Mouse (Mus musculus): ENCODE measurements around the gene Ccdc34.
"Not testable (repeated sequence)": the region's sequence is repeated elsewhere in the genome, so short reads cannot be mapped to it uniquely, and the experiment has no call there.

Ccdc34 gene

DNA sequence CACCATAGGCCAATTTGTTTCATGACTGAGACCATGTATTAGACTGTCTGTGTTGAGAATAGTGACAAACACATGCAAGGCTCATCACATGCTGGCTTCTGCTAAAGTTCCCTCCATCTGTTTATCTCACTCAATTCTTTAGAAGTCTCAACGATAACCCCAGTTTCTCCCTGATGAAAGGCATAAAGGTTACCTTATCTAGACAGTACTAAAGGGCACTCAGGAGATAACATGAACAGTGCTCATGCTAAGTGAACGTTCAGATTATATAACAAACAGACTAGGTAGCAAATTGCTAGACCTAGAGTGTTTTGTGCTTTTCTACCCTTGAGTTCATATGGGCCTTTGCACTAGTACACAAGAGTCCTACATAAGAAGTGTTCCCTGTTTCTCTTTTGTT is 59.6 kb downstream of the Ccdc34 start:
- no peak for DNase-seq (ENCODE audit: low read depth, low spot score)

DNA sequence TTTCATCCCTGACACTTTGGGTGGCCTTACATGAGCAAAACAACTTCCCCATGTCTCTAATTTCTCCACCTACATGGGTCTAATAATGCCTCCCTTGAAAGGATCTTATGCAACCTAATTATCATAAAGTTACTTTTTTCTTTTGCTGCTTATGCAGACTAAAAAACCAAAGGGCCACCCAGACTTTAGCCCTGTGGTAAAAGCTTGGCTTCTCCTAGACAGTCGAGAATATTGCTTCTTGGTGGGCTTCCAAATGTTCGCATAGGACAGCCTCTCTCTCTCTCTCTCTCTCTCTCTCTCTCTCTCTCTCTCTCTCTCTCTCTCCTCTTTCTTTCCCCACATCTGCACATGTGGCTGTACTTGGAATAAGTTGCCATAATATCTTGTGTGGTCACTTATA is 60.0 kb downstream of the Ccdc34 start:
- no peak for DNase-seq (ENCODE audit: low read depth, low spot score)

DNA sequence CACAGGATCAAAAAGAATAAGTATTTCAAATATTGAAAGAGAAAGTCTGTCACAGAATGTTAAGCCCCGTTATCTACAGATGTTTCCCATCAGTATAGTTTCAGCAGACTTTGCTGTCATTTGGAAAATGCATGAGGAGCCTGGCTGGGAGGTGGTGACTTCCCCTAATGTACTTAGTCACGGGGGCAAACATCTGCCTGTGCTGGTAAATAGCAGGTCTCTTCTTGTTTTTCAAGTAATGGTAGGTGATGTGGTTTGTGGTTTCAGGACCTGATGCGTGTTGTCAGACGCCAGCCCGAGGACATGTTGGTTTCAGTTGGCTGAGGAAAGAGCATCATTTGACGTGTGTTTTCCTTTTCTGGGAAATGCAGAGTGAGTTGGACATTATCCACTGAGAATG is 62.9 kb downstream of the Ccdc34 start:
- DNase-seq (ENCODE audit: low read depth, low spot score), result no peak

DNA sequence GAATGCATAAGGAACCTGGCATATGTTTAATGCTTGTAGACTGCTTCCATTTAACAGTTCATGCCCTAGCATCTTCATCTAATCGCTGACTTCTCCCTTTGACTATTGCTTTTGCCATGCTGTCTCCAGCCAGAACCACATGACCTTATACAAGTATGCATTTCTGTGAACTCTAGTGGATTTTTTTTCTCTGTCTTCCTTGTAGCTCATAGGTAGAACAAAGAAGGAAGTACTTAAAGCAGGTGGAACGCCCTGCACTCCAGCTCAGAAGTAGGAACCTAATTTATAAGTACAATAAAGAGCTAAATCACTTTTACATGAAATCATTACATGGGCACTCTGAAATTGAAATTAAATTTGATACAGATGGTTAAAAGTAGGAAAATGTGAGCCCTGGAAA is 65.4 kb downstream of the Ccdc34 start:
- no peak for DNase-seq (ENCODE audit: low read depth, low spot score)

DNA sequence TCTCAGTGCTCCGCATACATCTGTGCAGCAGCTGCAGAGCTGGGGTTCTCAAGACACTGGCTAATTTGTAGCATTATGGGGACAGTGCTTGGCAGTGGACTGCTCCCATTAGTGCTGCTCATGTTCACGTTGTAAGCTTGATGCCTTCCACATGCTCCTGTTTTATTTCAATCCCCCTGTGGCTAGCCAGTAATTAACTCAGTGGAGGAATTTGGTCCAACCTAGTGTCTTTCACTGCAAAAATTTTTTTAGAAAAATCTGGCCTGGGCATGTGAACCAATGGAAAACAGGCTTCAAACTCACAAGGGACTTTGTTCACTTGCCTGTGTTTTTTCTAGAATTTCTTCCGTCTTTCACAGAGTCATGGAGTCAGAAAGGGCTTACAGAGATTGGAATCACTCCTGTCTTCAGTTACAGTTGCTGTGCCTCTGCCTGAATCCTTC is 68.1 kb downstream of the Ccdc34 start:
- DNase-seq (ENCODE audit: low read depth, low spot score), result no peak

DNA sequence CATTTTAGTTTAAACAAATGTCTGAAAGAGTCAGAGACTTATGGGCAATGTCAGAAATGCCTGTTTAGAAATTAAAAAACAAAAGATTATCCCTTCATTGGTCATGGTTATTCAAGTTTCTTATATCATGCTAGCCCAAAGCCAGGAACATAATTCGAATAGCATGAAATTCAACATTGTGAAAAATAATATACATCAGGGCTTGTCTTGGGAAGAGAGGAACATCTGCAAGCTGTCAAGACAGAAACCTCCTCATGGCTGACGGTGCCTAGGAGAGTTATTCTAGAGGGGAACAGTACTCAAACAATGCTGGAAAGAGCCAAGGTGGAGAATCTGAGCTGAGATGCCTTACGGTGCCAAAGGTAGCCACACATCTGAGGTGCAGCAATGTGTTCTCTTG is 96.5 kb downstream of the Ccdc34 start:
- no peak for DNase-seq (ENCODE audit: low read depth, low spot score)

DNA sequence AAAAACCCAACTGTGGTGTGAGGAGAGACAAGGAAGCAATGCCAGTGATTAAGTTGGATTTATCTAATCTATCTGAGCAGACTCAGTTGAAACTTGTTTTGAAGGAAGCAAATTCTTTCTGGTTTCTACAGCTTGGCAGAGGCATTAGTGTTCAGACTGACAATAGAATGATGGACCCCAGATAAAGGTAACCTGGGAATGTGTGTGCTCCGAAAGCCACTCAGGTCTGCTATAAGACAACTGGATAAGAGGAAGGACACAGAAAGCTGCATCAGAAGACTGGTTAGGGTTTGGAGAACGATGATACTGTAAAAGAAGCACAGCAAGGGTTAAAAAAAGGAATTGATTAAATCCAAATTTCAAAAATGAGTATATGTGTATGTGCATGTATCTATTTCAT is 111.8 kb downstream of the Ccdc34 start:
- DNase-seq (ENCODE audit: low read depth, low spot score), result no peak

DNA sequence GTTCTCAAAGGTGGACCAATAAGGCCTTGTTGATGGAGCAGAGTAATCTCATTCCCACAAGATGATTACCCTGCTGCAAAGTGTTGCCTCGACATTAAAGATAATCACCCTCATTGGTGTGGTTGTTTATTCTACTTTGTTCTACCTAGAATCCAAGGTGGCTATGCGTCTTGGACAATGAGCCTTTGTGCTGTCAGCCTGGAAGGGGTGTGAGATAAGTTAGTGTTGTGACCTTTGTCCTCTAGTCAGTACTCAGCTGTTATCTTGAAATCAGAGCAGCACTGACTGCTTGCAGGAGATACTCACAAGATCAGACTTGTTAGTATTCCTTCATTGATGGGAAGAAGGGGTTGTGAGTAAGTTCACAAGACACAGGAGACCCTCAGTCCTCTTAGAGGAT is 114.0 kb downstream of the Ccdc34 start:
- DNase-seq (ENCODE audit: low read depth, low spot score), result no peak

DNA sequence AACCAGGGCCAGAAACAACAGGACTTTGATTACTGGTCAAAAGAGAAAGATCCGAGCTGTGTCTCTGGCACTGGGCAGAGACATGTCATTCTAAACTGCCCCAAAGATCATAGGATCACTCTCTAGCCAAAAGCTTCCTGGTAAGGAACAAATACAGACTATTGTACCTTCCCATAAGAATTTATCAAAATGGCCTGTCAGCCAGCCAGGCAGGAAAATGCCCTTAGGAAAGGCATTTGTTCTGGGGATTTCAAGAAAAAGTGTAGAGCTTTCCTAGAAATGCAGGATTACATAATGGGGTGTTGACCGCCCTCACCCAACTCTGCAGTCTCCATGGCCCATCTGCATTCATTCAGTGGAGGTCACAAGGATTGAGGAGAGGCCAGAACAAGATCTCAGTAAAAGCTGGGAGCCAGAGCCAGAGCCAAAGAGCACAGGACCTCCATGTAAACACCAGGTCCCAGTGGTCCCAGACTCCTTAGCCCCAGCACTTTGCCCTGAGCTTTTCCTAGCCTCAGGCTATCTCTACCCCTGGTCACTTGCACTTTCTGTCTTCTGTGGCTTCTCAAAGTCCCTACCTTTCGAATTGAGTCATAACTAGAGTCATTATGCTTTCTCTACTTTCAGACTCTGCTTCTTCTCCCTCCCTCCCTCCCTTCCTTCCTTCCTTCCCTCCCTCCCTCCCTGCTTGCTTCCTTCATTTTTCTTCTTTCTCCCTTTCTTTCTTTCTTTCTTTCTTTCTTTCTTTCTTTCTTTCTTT is 115.9 kb downstream of the Ccdc34 start:
- DNase-seq (ENCODE audit: low read depth, low spot score), result no peak

DNA sequence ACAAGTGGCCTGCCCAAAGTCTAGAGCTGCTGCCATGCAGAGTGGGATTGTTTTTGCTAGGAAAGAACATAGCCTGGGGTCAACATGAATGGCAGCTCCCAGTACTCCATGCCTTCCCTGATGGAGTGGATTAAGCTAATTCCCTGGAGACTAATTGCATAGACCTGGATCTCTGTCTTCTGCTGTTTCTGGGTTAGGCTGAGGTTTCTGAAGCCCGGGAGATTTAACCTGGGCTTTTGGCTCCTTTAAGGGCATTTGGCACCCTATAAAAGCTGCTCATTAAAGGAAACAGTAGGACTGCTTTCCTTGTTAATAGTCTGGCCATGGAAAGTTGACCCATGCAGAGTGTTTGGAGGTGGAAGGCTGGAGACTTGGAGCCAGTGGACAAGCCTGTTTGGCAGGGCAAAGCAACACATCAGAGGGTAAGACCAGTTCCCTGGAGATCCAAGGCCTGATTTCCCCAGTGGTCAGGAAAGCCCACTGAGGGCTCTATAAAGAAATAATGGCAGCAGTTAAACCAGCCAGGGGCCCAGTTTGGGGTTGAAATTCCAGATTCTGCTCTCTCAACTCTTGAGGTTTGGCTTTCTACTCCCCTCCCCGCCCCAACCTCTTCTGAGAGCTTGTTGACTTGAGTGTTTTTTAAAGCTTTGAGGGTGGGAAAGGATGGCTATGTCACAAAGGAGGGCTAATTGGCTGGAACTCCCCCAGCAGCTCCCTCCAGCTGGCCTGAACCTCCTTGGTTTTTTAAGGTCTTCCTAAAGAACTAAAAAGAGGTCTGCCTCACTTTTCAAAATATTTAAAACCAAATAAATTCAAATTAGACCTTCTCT is 117.4 kb downstream of the Ccdc34 start:
- DNase-seq (ENCODE audit: low read depth, low spot score), result no peak

DNA sequence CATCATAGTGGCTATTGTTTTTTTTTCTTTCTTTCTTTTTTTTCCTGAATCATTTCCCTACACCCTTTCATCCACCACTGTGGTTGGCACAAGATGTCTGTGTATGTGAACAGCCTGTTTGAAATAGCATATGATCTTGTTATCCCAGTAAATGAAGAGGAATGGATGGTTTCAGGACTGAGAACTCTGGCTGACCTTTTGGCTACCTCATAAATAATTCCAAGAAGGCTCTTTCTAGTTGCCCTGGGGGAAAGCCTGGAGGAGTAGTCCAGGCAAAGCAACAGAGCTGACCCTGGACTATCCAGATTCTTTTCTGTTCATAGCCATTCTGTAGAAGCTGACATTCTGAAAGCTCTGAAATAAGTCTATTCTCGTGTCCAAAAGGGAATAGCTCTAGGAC is 119.7 kb downstream of the Ccdc34 start:
- no peak for DNase-seq (ENCODE audit: low read depth, low spot score)

DNA sequence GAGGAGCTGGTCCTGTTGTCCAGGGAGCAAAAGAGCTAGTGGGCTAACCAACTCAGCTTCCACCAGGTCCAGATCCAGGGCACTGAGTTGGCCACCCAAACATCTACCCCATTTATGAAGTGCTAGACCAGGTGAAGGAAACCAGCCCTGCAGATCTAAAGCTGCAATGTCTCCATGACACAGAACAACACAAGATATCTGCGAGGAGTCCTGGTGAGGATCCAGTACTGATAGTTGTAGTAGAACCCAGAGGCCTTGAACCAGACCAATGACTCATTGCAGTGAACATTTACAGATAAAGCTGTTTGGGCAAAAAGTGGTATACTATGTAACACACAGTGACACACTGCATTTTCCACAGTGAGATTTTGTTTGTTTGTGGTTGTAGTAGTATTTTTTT is 120.5 kb downstream of the Ccdc34 start:
- DNase-seq (ENCODE audit: low read depth, low spot score), result no peak

DNA sequence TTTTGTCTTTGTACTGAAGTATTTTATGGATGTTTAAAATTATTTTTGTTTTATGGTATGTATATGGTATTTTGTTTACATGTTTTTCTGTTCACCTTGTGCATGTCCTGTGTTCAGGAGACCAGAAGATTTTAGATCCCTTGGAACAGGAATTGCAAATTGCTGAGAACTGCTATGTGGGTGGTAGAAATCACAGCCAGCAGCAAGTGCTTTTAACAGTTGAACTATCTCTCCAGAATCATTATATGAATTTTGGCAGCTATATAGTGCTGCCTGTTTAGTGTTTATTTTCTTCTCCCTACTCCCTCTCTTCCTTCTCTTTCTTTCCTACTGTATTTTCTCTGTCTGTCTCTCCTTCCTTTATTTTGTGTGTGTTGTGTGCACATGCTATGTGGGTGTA is 130.4 kb downstream of the Ccdc34 start:
- DNase-seq (ENCODE audit: low read depth, low spot score), result not testable (repeated sequence)

DNA sequence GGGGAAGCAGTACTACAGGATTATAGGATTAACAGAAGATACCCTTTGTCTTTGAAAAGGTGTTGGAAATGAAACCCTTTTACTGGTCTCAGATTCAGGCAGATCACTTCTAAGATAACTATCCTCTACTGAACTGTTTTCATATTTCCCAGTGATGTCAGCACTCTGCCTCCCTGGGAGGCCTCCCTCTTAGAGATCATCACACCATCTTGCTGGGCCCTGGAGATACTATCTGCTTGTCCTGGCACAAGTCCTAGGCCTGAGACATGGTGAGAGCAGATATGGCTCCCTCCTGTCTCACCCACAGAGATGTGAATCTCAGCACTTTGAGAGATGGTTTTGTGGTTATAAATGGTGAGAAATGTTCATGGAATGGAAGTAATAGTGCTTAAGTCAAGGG is 131.6 kb downstream of the Ccdc34 start:
- DNase-seq (ENCODE audit: low read depth, low spot score), result no peak

DNA sequence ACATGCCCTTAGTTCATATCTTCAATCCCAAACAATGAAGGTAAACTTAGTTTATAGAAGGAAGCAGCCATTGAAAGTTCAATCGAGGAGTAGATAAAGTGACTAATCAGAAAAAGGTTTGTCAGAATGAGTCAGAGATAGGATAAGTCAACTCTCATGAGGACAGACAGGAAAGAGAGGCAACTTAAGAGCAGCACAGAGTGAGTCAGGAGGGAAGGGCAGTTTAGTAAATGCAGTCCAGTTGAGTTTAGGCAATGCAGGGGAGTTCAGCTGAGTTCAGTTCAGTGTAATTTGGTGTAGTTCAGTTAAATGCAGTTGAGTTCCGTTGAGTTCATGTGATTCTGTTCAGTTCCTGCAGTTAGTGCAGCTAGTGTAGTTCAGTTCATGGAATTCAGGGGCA is 138.7 kb downstream of the Ccdc34 start:
- no peak for DNase-seq (ENCODE audit: low read depth, low spot score)

DNA sequence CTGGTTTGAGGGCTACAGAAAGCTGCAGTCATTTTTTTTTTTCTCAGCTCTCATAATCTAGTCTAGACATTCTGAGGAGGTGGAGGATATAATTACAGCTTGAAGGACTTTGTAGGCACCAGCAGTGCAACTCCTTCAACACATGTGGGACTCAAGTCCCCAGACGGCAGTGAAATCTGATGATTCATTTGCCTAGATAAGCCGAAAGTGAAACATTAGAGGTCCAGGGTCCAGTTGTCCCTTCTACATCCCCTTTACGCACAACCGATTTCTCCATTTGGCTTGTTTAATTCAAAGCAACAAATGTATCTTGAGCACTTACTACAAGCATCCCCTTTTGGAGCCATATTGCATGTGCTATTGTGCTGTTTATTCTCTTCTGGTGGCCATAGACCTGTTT is 147.4 kb downstream of the Ccdc34 start:
- DNase-seq (ENCODE audit: low read depth, low spot score), result no peak

DNA sequence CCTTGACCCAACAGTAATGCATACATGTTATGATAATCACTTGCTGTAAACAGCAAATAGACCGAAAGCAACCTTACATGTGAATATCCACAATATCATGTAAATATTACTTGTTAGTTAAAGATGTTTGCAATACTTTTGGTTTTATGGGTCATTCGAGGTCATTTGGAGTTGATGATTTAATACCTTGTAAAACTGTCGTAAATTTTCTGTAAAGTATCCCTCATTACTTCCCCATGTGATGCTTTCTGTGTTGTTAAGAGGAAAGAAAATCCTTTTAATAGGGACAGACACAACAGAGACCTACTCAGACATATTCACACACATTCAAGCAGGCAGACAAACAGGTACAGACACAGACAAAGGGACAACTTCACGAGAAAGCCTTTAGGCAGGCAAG is 150.1 kb downstream of the Ccdc34 start:
- DNase-seq (ENCODE audit: low read depth, low spot score), result no peak

DNA sequence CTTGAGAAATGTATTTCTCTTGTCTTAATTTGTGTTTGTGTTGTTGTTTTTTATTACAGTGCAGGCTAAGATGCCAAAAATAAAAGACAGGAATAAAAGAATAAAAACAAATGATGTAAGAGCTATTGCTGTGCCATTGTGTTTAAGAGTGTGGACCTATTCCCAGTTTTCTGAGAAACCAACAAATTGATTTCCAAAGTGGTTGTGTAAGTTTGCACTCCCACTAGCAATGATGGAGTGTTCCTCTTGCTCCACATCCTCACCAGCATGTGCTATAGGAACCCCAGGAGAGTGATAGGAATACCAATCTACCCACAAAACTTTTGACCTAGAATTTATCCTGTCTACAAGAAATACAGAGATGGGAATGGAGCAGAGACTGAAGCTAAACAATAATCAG is 150.7 kb downstream of the Ccdc34 start:
- DNase-seq (ENCODE audit: low read depth, low spot score), result no peak

DNA sequence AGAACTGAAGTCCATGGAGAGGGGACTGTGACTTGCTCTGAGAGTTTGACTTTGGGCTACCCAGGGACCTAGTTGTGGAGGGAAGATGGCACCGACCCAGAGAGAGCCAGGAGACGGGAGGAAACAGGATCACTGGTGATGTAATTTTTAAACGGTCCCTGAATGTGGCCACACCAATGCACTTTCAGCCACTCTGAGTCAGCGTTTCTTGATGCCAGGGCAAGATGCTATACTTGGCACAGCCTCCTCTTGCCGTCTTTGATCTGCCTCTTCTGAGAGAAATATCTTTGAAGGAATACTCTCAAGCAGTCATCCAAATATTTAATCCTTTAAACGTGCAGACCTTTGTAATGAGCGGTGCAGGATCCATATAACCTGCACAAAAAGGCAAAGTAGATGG is 154.8 kb downstream of the Ccdc34 start:
- DNase-seq (ENCODE audit: low read depth, low spot score), result no peak

DNA sequence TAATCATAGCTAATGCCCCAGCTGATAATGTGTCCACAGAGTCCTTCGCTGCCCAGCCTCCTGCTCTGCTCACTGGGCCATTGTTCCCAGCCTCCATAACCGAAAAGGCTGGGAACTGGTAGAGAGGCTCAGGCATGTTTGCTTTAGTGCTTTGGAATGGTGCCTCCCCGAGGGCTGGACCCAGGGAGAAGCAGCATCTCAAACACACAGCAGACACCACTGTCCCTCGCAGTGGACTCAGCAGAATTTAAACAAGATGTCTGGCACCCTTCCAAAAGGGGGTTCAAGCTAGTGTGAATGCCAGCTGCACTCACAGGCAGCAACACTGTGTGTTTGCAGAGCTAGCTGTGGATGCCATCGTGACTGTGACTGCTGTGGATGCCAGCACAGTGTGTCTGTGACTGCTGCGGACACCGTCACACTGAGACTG is 156.2 kb downstream of the Ccdc34 start:
- no peak for DNase-seq (ENCODE audit: low read depth, low spot score)

DNA sequence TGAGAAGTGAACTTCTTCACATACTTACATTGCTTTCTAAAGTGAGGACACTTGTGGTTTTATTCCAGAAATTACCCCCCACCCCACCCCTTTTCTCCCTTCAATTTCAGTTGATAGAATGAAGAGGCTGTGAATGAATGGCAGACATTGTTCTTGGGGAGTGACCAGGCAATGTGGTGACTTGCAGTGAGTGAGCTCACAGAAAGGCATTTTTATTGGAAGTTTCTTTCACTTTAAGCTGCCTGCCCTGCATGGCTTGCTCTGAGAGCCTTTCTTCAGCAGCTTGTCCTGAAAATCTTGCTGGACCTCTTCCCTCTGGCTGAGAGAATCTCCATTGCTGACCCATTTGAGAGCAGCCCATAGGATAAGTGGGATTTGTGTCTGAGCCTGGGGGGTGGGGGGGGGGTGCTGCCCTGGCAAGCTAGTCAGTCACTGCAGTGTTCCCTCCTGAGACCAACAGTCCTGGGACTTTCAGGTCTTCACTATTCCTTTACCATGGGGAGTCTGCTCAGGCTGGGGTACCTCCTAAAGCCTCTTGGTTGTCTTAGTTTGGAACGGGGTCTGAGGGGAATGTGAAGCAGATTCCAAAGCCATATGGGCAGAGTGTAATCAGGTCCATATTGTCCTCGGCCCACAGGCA is 159.3 kb downstream of the Ccdc34 start:
- no peak for DNase-seq (ENCODE audit: low read depth, low spot score)

DNA sequence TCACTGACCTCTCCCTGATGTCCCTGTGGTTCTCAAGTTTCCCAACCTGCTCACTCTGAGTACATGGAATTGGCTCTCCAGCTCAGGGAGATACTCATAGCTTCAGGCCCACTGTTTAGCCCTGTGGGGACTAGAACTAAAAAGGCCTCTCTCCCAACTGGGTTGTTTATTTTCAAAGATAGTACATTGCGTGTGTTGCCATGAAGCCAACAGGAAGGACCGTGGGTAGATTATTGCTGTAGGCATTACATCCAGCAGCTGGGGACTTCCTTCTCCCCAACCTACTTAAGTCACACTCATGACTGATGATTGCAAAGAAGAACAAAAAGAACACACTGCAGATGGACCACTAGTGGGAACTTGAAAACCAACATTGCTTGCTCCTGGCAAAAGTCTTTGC is 159.8 kb downstream of the Ccdc34 start:
- no peak for DNase-seq (ENCODE audit: low read depth, low spot score)

DNA sequence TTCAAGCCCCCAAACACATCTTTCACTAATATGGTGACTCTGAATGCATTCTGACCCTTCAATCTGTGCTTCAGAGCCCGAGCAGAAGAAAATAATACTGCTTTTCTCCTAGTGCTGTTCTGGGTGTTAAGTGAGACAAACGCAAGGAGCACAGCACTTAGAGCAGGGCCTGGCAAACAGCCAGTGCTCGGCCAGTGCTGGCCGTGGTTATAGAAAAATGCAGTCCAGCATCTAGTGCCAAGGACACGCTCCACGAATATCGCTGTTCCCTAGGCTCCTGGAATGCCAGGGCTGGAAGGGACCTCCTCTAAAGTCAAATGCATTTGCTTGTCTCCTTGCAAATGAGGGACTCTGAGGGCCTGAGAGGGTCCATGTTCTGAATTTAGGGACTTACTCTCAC is 160.3 kb downstream of the Ccdc34 start:
- DNase-seq (ENCODE audit: low read depth, low spot score), result no peak
